Mouse (Mus musculus): ENCODE measurements around the gene Engase. TPM values are rescaled to one million over a fixed set of nuclear protein-coding genes. Genes with fewer than 3 reads are reported as not detected.

Gene Engase
- polyA plus RNA-seq, 1 experiment from 2014 or later = 9.0 TPM

GRCm38 (mm10) chr11:118495065-118495464 lies 18.4 kb downstream of the Engase start:
- no peak overlapping the region for H3K9ac ChIP-seq
- no peak for ATAC-seq (ENCODE audit: low FRiP score)

DNA sequence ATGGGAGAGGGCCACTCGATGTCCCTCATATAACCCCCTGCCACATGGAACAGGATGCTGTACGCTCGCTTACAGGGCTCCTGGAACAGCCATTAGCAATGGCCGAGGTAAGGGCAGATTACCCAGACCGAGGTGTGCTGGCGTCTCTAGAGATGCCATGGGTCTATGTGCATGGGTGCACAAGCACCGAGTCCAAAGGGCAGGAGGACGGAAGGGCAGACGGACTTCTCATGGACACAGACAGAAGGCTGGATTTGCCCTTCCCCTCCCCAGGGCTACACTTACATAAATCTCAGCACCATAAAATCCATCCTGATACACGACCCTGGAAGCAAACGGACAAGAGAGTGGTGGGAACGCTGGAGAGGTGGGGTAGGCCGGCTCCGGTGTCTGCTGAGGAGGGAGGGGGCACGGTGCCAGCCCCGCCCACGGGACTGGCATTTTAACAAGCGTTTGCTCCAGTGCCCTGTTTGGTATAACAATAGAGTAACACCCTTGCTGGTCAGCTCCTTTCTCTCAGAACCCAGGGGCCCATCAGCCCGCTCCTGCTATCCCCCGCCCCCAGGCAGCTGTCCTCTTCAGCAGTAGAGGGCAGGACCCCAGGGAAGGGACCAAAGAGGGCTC lies 19.5 kb downstream of the Engase start:
- ATAC-seq (ENCODE audit: low FRiP score) = no peak
- no peaks in the 10 kb centered on the region for H3K36me3 ChIP-seq (replicated peaks)
- H3K4me2 ChIP-seq = no peak overlapping the region

More at GRCm38 (mm10) chr11:118495065-118495464, 18.4 kb downstream of the Engase start:
- Histone ChIP-seq H3K9me3 (no peaks in the 10 kb centered on the region), H3K4me2 (no peak overlapping the region), H3K4me1 (peaks cover 22% of the 10 kb centered on the region), H3K4me3 (replicated peaks) (no peak overlapping the region), H3K36me3 (replicated peaks) (no peaks in the 10 kb centered on the region), H3K27me3 (0 out of 2 replicates have a peak, but pooled peaks cover 10% of the 10 kb centered on the region), H3K27ac (no peak overlapping the region)
- WGBS = 43% methylated on average over 5 of the region's 5 CpGs

GRCm38 (mm10) chr11:118502990-118503389 lies 26.4 kb downstream of the Engase start:
- ATAC-seq (ENCODE audit: low FRiP score) = no peak
- no peak overlapping the region for H3K4me3 ChIP-seq (replicated peaks)
- H3K4me2 ChIP-seq = no peak overlapping the region
- no peak overlapping the region for H3K9ac ChIP-seq
- H3K27me3 ChIP-seq = peaks cover 41% of the 10 kb centered on the region
- no peaks in the 10 kb centered on the region for H3K36me3 ChIP-seq (replicated peaks)
- peaks cover 11% of the 10 kb centered on the region; the same call in 1 of the 2 replicates for H3K4me1 ChIP-seq
- WGBS = 66% methylated on average over 6 of the region's 6 CpGs
- H3K27ac ChIP-seq = no peak overlapping the region
- no peaks in the 10 kb centered on the region for H3K9me3 ChIP-seq

More for the DNA sequence above, 19.5 kb downstream of the Engase start:
- Histone ChIP-seq H3K9me3 (no peaks in the 10 kb centered on the region), H3K27me3 (0 out of 2 replicates have a peak, but pooled peaks cover 6% of the 10 kb centered on the region), H3K4me3 (replicated peaks) (no peak overlapping the region), H3K9ac (no peak overlapping the region), H3K4me1 (peaks cover 14% of the 10 kb centered on the region), H3K27ac (no peak overlapping the region)
- 58% methylated on average over 20 of the region's 20 CpGs for WGBS

GRCm38 (mm10) chr11:118503418-118504179 lies 27.0 kb downstream of the Engase start:
- Histone ChIP-seq H3K9ac (no peak overlapping the region), H3K9me3 (no peaks in the 10 kb centered on the region), H3K4me3 (replicated peaks) (no peak overlapping the region), H3K27ac (no peak overlapping the region), H3K27me3 (peaks cover 41% of the 10 kb centered on the region), H3K4me1 (peaks cover 14% of the 10 kb centered on the region; the same call in 1 of the 2 replicates), H3K4me2 (no peak overlapping the region), H3K36me3 (replicated peaks) (no peaks in the 10 kb centered on the region)
- ATAC-seq (ENCODE audit: low FRiP score) = no peak
- 31% methylated on average over 34 of the region's 34 CpGs for WGBS

DNA sequence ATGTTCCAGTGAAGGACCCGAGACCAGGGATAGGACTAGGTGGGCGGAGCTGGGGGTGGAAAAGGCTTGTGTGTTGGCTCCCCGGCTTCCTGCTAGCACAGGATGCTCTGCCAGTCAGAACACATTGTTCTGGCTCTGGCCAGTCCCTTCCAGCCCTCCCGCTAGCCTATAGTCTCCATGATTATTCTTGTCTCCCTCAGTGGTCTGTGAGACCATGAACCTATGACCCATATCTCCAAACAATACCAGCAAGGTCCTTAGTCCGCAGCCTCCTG lies 27.5 kb downstream of the Engase start:
- Histone ChIP-seq H3K27me3 (peaks cover 41% of the 10 kb centered on the region), H3K36me3 (replicated peaks) (no peaks in the 10 kb centered on the region), H3K9ac (no peak overlapping the region), H3K4me3 (replicated peaks) (no peak overlapping the region), H3K27ac (no peak overlapping the region), H3K4me1 (peaks cover 14% of the 10 kb centered on the region; the same call in 1 of the 2 replicates), H3K4me2 (no peak overlapping the region), H3K9me3 (no peaks in the 10 kb centered on the region)
- 76% methylated on average over 5 of the region's 5 CpGs for WGBS
- no peak for ATAC-seq (ENCODE audit: low FRiP score)

GRCm38 (mm10) chr11:118507095-118507494 lies 30.5 kb downstream of the Engase start:
- H3K27ac ChIP-seq = no peak overlapping the region
- 86% methylated on average over 6 of the region's 6 CpGs for WGBS
- H3K4me1 ChIP-seq = peaks cover 17% of the 10 kb centered on the region
- H3K9me3 ChIP-seq = no peaks in the 10 kb centered on the region
- no peak overlapping the region for H3K9ac ChIP-seq
- no peak for ATAC-seq (ENCODE audit: low FRiP score)
- H3K27me3 ChIP-seq = peaks cover 43% of the 10 kb centered on the region
- H3K4me2 ChIP-seq = no peak overlapping the region
- no peaks in the 10 kb centered on the region for H3K36me3 ChIP-seq (replicated peaks)
- no peak overlapping the region for H3K4me3 ChIP-seq (replicated peaks)

- H3K4me2 ChIP-seq = no peak overlapping the region
- H3K27me3 ChIP-seq = peaks cover 35% of the 10 kb centered on the region
- H3K4me3 ChIP-seq (replicated peaks) = no peak overlapping the region
- H3K9me3 ChIP-seq = no peaks in the 10 kb centered on the region
- 47% methylated on average over 5 of the region's 5 CpGs for WGBS
- ATAC-seq (ENCODE audit: low FRiP score) = no peak
- H3K9ac ChIP-seq = no peak overlapping the region
- peaks cover 25% of the 10 kb centered on the region for H3K4me1 ChIP-seq
- no peaks in the 10 kb centered on the region for H3K36me3 ChIP-seq (replicated peaks)
- no peak overlapping the region for H3K27ac ChIP-seq
Measured at GRCm38 (mm10) chr11:118507904-118508303, 31.3 kb downstream of the Engase start.

DNA sequence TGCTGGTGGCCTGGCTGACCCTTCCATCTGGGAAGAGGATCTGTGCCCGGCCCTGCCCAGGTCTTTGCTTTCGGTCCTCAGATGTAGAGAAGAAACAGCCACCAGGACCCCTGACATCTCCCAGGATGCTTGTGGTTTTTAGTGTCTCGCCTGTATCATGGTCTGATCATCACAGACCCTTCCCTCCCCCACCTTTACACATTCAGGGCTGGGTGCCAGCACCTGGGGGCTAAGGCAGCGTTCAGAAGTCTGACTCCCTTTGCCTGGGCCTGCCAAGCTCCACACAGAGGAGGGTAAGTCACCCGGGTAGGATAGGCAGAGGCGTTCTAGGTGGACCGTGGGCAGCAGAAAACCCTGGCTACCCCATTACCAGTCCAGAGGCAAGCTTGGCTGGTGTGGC lies 31.7 kb downstream of the Engase start:
- no peak overlapping the region for H3K27ac ChIP-seq
- WGBS = 82% methylated on average over 7 of the region's 7 CpGs
- H3K4me3 ChIP-seq (replicated peaks) = no peak overlapping the region

GRCm38 (mm10) chr11:118511851-118512250 lies 35.2 kb downstream of the Engase start:
- WGBS = 66% methylated on average over 6 of the region's 6 CpGs
- Histone ChIP-seq H3K27me3 (peaks cover 3% of the 10 kb centered on the region), H3K4me3 (replicated peaks) (no peak overlapping the region), H3K9me3 (no peaks in the 10 kb centered on the region), H3K27ac (0 out of 2 replicates have a peak overlapping the region, but pooled peaks have one; percentile 46), H3K4me1 (peaks cover 20% of the 10 kb centered on the region), H3K36me3 (replicated peaks) (no peaks in the 10 kb centered on the region), H3K9ac (no peak overlapping the region), H3K4me2 (no peak overlapping the region; the same call in 1 of the 2 replicates)
- peak; percentile 49; the same call in 1 of the 2 replicates for ATAC-seq (ENCODE audit: low FRiP score)

More for the DNA sequence above, 31.7 kb downstream of the Engase start:
- Histone ChIP-seq H3K27me3 (peaks cover 31% of the 10 kb centered on the region), H3K9ac (no peak overlapping the region), H3K9me3 (no peaks in the 10 kb centered on the region), H3K4me1 (peaks cover 23% of the 10 kb centered on the region), H3K36me3 (replicated peaks) (no peaks in the 10 kb centered on the region), H3K4me2 (no peak overlapping the region)
- ATAC-seq (ENCODE audit: low FRiP score) = no peak

- 61% methylated on average over 15 of the region's 15 CpGs for WGBS
- Histone ChIP-seq H3K36me3 (replicated peaks) (no peaks in the 10 kb centered on the region), H3K9me3 (no peaks in the 10 kb centered on the region), H3K4me3 (replicated peaks) (no peak overlapping the region), H3K27me3 (peaks cover 3% of the 10 kb centered on the region), H3K4me1 (peaks cover 20% of the 10 kb centered on the region), H3K9ac (no peak overlapping the region), H3K4me2 (no peak overlapping the region; the same call in 1 of the 2 replicates), H3K27ac (0 out of 2 replicates have a peak overlapping the region, but pooled peaks have one; percentile 46)
- peak; percentile 41; the same call in 1 of the 2 replicates for ATAC-seq (ENCODE audit: low FRiP score)
Measured at GRCm38 (mm10) chr11:118512257-118512910, 35.8 kb downstream of the Engase start.

DNA sequence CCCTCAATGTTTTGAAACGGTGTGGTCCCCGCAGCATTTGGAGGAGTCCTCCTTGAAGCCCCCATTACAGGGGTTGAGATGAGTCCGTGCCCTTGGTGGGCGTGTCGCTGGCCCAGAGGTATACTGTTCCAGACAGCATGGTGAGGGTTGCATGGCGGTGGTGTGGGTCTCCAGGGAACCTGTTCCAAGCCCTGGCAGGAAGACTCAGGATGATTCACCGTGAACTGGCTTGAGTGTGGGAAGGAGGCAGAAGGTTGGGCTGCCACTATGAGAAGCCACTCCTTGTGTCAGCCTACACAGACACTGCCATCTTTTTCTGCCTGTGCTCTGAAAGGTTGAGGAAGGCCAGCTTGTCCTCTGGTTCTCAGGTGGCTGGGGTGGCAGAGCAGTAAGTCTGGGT lies 41.3 kb downstream of the Engase start:
- no peak for ATAC-seq (ENCODE audit: low FRiP score)
- no peak overlapping the region for H3K4me3 ChIP-seq (replicated peaks)
- H3K9me3 ChIP-seq = no peaks in the 10 kb centered on the region
- H3K4me1 ChIP-seq = peaks cover 2% of the 10 kb centered on the region
- no peaks in the 10 kb centered on the region for H3K36me3 ChIP-seq (replicated peaks)
- H3K9ac ChIP-seq = no peak overlapping the region
- 87% methylated on average over 7 of the region's 7 CpGs for WGBS
- no peak overlapping the region for H3K4me2 ChIP-seq
- H3K27me3 ChIP-seq = peaks cover 4% of the 10 kb centered on the region; the same call in 1 of the 2 replicates
- no peak overlapping the region for H3K27ac ChIP-seq

DNA sequence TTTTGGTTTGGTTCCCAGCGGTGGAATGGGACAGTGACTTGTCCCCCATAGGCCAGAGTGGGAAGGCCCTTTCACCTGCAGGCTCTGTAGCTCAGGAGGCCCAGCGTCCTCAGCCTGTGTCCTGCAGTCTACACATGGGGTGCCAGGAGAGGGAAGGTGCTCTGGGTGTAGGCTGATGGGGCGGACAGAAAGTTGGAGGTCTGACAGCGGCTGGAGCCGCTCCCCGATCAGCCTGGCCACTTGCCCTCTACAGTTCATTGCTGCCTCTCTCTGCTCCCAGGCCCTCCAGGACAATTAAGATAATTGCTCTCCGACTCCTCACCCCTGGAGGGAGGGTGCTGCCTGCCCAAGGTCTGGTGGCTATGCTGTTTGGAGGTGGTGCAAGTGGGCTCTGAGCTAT lies 42.1 kb downstream of the Engase start:
- Histone ChIP-seq H3K4me3 (replicated peaks) (no peak overlapping the region), H3K4me2 (no peak overlapping the region), H3K9ac (no peak overlapping the region), H3K27me3 (peaks cover 4% of the 10 kb centered on the region; the same call in 1 of the 2 replicates), H3K4me1 (no peaks in the 10 kb centered on the region), H3K27ac (no peak overlapping the region), H3K9me3 (no peaks in the 10 kb centered on the region), H3K36me3 (replicated peaks) (no peaks in the 10 kb centered on the region)
- 78% methylated on average over 7 of the region's 7 CpGs for WGBS
- ATAC-seq (ENCODE audit: low FRiP score) = no peak
